24 mouse cellular contexts compared by ENCODE assay signal in genomic region chr4:124154627-124155026, GRCm38 (mm10).
DNase-seq lines count a peak whose midpoint lies in the region; ATAC-seq lines count a peak whose summit lies in the region.
"Had no signal": no experiment of that assay in that cellular context is flagged by ENCODE, and none has a peak within 500 bp of the region (broad histone marks: within the 10 kb centered on the region; RNA-seq: fewer than 3 reads in every experiment).

No protein-coding gene starts in this region.

- no peak overlapping the region for H3K4me3 ChIP-seq in midbrain, embryonic 11.5 days (ENCODE audit: low read depth, low read length)
- H3K4me3 ChIP-seq in midbrain, embryonic 16.5 days (ENCODE audit: low read depth, low read length) = no peak overlapping the region
- H3K4me3 ChIP-seq in stomach, embryonic 14.5 days (ENCODE audit: low read depth, low read length) = no peak overlapping the region
- H3K4me3 ChIP-seq: embryonic facial prominence, embryonic 13.5 days; erythroblast, embryonic 14.5 days; forebrain, embryonic 15.5 days; heart, embryonic 15.5 days had no signal

- H3K4me1 ChIP-seq in midbrain, embryonic 11.5 days (ENCODE audit: control insufficient read depth, insufficient read depth, low read length) = peaks cover 10% of the 10 kb centered on the region
- H3K4me1 ChIP-seq in midbrain, embryonic 16.5 days (ENCODE audit: control insufficient read depth, insufficient read depth, low read length) = peaks cover 5% of the 10 kb centered on the region; the same call in 1 of the 2 replicates
- no peaks in the 10 kb centered on the region for H3K4me1 ChIP-seq in stomach, embryonic 14.5 days (ENCODE audit: control insufficient read depth, insufficient read depth, low read length)
- H3K4me1 ChIP-seq: heart, embryonic 15.5 days had no signal

- ATAC-seq in midbrain, embryonic 11.5 days (ENCODE audit: low FRiP score) = no peak
- ATAC-seq in midbrain, embryonic 16.5 days = no peak
- peak; percentile 65 for ATAC-seq in erythroblast, adult 5-6 weeks (replicated peaks; ENCODE audit: low FRiP score, poor library complexity, severe bottlenecking)
- peak; percentile 74 for ATAC-seq in stomach, embryonic 14.5 days (ENCODE audit: insufficient number of reproducible peaks, insufficient read depth, low FRiP score, low read depth)
- no peak for ATAC-seq in inflammation-experienced regulatory T-cells, adult 6 months
- ATAC-seq: activated CD4-positive, CD25-positive, alpha-beta regulatory T cell, adult 4 months; forebrain, embryonic 15.5 days; intestine, embryonic 16.5 days; Patski had no signal

- no peak overlapping the region for H3K9ac ChIP-seq in midbrain, embryonic 11.5 days (ENCODE audit: low read length)
- H3K9ac ChIP-seq in midbrain, embryonic 16.5 days (ENCODE audit: low read depth, low read length) = no peak overlapping the region
- no peak overlapping the region for H3K9ac ChIP-seq in stomach, embryonic 14.5 days (replicated peaks; ENCODE audit: low read depth, low read length)
- H3K9ac ChIP-seq: embryonic facial prominence, embryonic 13.5 days; forebrain, embryonic 15.5 days; heart, embryonic 15.5 days; hindbrain, embryonic 14.5 days had no signal

- no peak overlapping the region for H3K4me2 ChIP-seq in midbrain, embryonic 11.5 days
- H3K4me2 ChIP-seq in midbrain, embryonic 16.5 days (ENCODE audit: low read length) = no peak overlapping the region
- H3K4me2 ChIP-seq in stomach, embryonic 14.5 days (replicated peaks; ENCODE audit: low read depth, low read length) = no peak overlapping the region
- H3K4me2 ChIP-seq: embryonic facial prominence, embryonic 13.5 days; forebrain, embryonic 15.5 days; heart, embryonic 11.5 days; heart, embryonic 15.5 days; hindbrain, embryonic 14.5 days had no signal

- no peaks in the 10 kb centered on the region for H3K9me3 ChIP-seq in midbrain, embryonic 11.5 days (ENCODE audit: control insufficient read depth, low read length)
- H3K9me3 ChIP-seq in midbrain, embryonic 16.5 days (replicated peaks; ENCODE audit: control insufficient read depth, low read length, poor library complexity, severe bottlenecking) = no peaks in the 10 kb centered on the region
- no peaks in the 10 kb centered on the region for H3K9me3 ChIP-seq in stomach, embryonic 14.5 days (ENCODE audit: control insufficient read depth, low read depth, low read length)
- H3K9me3 ChIP-seq: embryonic facial prominence, embryonic 13.5 days; forebrain, embryonic 15.5 days; heart, embryonic 15.5 days had no signal

- WGBS in midbrain, embryonic 11.5 days = 86% methylated on average over 6 of the region's 6 CpGs
- 93% methylated on average over 6 of the region's 6 CpGs for WGBS in midbrain, embryonic 16.5 days
- 58% methylated on average over 6 of the region's 6 CpGs for WGBS in stomach, embryonic 14.5 days

- H3K27me3 ChIP-seq in midbrain, embryonic 11.5 days (ENCODE audit: control insufficient read depth, insufficient read depth, low read length) = no peaks in the 10 kb centered on the region
- no peaks in the 10 kb centered on the region for H3K27me3 ChIP-seq in midbrain, embryonic 16.5 days (ENCODE audit: control insufficient read depth, insufficient read depth, low read depth, low read length)
- no peaks in the 10 kb centered on the region for H3K27me3 ChIP-seq in stomach, embryonic 14.5 days (ENCODE audit: control insufficient read depth, insufficient read depth, low read length)
- H3K27me3 ChIP-seq: Patski had no signal

- H3K27ac ChIP-seq in midbrain, embryonic 11.5 days (ENCODE audit: low read depth, low read length) = no peak overlapping the region
- H3K27ac ChIP-seq in midbrain, embryonic 16.5 days (ENCODE audit: low read length) = no peak overlapping the region
- no peak overlapping the region for H3K27ac ChIP-seq in stomach, embryonic 14.5 days (ENCODE audit: low read length)
- H3K27ac ChIP-seq: embryonic facial prominence, embryonic 13.5 days; forebrain, embryonic 15.5 days; heart, embryonic 15.5 days; hindbrain, embryonic 14.5 days had no signal

- peak; percentile 37 for DNase-seq in midbrain, embryonic 11.5 days (ENCODE audit: low spot score, missing footprints)
- DNase-seq in testis, postnatal 10 days (ENCODE audit: low spot score) = no peak
- no peak for DNase-seq in natural killer cell, adult 2 months (ENCODE audit: low spot score in 2 of 2)
- DNase-seq: adrenal gland, adult 2 months; adrenal gland, postnatal 25 days; B cell, adult 2 months; cerebellum, adult 18-20 months; cerebellum, adult 9-11 months; gastrocnemius, postnatal 36 days; heart, adult 18-20 months; heart, postnatal 14 days had no signal

- H3K36me3 ChIP-seq in midbrain, embryonic 11.5 days (ENCODE audit: control insufficient read depth, insufficient read depth, low read length) = no peaks in the 10 kb centered on the region
- H3K36me3 ChIP-seq in midbrain, embryonic 16.5 days (ENCODE audit: control insufficient read depth, insufficient read depth, low read length) = no peaks in the 10 kb centered on the region
- H3K36me3 ChIP-seq in stomach, embryonic 14.5 days (ENCODE audit: control insufficient read depth, insufficient read depth, low read length) = no peaks in the 10 kb centered on the region
- H3K36me3 ChIP-seq: embryonic facial prominence, embryonic 13.5 days; forebrain, embryonic 15.5 days; heart, embryonic 15.5 days had no signal

Comparison
In these comparisons a context has a peak if more than half of its experiments do, and no peak if none do; other contexts are left out.
1. ATAC-seq: peak in erythroblast, adult 5-6 weeks (single experiment) and stomach, embryonic 14.5 days (single experiment); none in midbrain, embryonic 11.5 days (single experiment), midbrain, embryonic 16.5 days (single experiment) and inflammation-experienced regulatory T-cells, adult 6 months (single experiment).